Mouse (Mus musculus) left cerebral cortex, adult 8-10 months (tissue): ENCODE data around the gene Asb5. TPM values are rescaled to one million over a fixed set of nuclear protein-coding genes. Genes with fewer than 3 reads are reported as not detected.
"Not testable (repeated sequence)": the region's sequence is repeated elsewhere in the genome, so short reads cannot be mapped to it uniquely, and the experiment has no call there.

Experiments used
- DNase-seq, 2 experiments: peaks; one replicate each; pipeline ENCODE4 v3.0.0; 2022; ENCODE audit warnings: low spot score in 2 of 2
- total RNA-seq, 4 experiments: library from RNA; stranded (reverse); gene quantifications; 2 replicates each; pipeline ENCODE4 v1.2.4; 2022

The Asb5 gene
- total RNA-seq, 4 experiments from 2014 or later, result 0.39 to 2.1 (median 1.7) TPM

- DNase-seq, result no peak
Observed at GRCm38 (mm10) chr8:54537285-54537684, 7.9 kb downstream of the Asb5 start.

- DNase-seq, result no peak
Observed at GRCm38 (mm10) chr8:54541331-54541730, 12.0 kb downstream of the Asb5 start.

DNA sequence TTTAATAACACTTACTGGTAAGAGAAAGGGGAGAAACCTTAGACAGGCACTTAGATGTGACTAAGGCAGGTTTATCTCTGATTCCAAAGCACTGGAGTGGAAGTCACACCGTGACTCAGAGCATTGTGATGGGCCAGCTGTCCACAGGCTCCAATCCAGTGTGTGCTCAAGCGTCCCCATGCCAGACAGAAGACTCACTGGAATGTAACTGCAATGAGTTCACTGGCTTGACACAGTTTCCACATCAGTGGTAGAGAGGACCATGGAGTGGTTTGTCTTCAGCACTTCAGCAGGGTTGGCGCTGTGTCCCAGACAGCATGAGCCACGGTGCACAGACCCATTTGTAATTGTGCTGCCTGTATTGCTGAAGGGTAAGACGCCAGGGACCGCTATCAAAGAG is 19.0 kb downstream of the Asb5 start:
- DNase-seq, result no peak

DNA sequence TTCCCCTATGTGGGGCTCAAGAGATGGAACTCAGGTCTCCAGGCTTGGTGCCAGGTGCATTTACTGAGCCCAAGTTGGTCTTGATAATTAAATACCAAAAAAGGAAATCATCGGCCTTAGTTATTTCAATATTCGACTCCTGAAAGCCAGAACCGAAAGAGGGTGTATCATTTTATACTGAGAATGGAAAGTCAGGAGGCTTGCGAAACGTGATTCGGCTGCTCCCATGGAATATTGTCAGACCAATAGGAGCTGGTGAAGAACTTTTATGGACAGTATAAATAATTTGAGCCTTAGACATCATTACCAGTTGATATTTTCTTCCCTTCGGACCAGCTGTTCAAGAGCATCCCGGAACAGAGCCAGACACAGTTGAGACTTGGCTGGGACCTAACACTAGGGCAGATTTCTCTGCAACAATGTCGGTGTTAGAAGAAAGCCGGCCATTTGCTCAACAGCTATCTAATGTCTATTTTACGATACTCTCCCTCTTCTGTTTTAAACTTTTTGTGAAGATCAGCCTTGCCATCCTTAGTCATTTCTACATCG is 20.7 kb downstream of the Asb5 start:
- no peak for DNase-seq

DNA sequence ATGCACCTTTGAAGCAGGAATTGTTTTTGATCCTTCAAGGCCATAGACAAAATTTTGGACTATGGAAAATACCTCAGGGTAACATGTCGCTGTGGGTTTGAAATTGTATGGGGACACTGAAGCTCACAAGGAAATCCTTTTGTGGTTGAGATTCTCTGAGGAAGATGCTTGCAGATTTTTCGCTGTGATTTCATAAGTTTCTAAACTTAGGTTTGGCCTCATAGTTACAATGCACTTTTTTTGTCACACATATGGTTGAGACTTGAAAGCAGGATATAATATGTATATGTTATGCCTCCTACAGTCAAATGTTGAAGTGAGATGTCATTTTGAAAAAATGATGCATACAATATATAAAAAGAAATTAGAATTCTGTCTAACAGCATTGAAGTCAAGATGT is 25.5 kb downstream of the Asb5 start:
- no peak for DNase-seq

- no peak for DNase-seq
Observed at GRCm38 (mm10) chr8:54562137-54562536, 32.8 kb downstream of the Asb5 start.

DNA sequence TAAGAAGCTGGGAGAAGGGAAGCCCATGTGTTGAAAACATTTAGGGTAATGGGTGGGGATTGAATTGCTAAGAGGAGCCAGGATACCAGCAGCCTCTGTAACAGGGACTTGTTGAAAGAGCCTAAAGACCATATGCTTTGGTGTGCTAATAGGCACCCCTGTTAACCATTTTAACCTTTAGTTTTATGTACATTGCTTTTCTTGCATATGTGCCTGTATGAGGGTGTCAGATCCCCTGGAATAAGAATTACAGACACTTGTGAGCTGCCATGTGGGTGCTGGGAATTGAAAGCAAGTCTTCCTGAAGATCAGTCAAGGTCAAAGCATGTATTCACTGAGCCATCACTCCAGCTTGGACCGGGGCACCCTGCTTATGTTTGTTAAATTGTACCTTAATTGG is 35.8 kb downstream of the Asb5 start:
- DNase-seq, result no peak

DNA sequence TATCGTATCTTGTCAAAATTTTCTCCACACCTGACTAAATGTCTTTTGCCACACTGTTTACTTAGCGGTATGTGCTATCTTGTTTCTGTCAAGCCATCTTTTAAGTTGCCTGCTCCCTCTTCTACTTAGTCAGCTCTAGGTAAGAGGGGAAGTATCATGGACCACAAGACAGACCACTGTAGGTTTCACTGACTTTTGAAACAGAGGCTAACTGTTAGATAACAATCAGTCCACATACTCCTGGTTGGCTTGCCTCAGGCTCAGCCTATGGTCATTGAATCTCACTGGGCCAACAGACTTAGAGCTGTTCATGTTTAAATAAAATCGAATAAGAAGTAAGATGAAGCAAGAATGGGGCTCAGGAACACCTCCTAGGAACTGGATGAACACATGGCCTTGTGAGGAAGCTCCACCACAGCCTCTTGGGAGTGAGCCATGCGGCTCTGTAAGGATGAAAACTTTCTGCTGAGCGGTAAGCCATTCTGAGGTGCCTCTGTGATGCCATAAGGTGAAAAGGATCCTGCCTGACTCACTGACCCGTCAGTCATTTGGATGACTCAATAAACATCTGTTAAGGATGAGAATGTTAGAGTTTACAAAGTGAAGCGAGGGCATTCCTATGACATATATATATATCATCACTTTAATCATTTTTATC is 36.4 kb downstream of the Asb5 start:
- no peak for DNase-seq

DNA sequence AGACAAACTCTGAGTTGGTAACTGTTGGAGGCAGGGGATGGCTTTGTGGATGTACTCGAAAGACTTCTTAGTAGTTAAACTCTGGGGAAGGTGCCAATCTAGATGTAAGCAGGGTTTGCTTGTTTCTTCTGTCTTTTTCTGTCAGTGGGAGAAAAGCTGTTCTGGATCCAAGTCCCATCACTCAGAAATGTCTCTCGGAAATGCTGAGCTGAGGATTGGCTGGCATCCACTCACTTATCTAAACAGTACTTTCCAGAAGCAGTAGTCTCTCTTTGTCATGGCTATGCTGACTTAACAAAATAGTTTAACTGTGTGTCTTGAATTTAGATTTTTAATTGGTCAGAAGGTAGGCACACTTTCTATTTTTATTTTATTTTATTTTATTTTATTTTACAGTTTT is 37.8 kb downstream of the Asb5 start:
- DNase-seq, result no peak

GRCm38 (mm10) chr8:54570618-54571609 is 41.5 kb downstream of the Asb5 start:
- DNase-seq, result no peak

DNA sequence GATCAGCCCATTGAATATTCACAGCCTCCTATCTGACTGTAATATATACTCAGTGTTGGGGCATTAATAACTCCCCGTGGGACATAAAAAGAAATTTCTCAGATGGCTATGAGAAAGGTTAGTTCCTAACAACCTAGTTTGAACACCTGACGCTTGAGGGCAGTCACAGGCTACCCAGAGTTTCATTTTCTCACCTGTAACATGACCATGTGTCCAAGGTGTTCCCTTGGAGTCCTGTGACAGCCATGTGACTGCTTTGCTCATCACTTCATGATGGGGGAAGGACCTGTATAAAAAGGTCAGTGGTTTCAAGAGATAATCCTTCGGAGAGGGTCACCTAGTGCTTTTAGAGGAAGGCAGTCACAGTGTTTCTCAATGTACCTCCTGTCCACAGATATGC is 52.1 kb downstream of the Asb5 start:
- no peak for DNase-seq

GRCm38 (mm10) chr8:54582886-54583285 is 53.5 kb downstream of the Asb5 start:
- DNase-seq, result no peak

DNA sequence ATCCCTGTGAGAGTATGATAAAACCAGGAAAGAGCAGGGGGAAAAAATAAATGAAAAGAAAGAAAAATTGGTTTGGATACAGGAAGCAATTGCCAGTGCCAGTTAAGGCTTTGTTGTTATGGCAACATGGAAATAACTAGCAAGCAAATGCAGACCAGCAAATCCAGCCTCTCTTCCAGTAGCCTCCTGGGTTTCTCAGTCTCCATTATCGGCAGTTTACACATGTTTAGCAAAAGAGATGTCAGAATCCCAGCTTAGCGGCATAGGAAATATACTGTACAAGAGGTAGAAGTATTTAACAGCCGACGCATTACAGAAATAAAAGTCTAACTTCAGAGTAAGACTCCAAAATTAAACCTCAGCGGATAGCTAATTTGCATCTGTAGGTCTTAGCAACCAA is 65.3 kb downstream of the Asb5 start:
- no peak for DNase-seq

DNA sequence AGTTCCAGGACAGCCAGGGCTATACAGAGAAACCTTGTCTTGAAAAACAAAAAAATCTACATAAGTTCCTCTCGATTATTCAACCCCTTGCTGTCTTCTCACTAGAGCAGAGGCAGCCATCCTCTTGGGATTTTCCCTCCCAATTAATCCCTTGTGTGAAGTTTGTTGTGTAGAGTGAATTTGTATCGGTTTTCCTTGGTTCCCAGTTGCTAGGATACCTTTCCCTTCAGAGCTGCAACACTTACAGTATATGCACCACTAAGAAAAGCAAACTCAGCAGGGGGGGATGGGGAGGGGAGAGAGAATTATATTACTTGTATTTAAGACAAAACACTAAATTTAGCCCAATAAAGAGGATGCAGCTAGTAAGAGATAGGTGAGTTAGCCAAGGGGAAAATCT is 66.7 kb downstream of the Asb5 start:
- no peak for DNase-seq

DNA sequence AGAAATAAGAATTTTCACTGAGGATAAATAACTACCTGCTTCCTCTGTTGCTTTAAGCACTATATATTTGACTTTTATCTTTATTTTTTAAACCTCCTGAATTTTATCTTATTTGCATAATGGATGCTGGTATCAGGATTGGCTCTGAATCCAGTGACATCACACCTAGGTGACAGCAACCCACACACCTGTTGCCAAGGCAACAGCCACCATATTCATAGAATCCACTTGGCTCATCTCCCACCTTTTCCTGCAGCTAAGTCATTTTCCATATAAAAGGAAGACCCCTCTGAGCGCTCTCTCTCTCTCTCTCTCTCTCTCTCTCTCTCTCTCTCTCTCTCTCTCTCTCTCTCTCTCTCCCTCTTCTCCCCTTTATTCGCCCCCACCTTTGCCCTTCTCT is 67.6 kb downstream of the Asb5 start:
- DNase-seq, result no peak

DNA sequence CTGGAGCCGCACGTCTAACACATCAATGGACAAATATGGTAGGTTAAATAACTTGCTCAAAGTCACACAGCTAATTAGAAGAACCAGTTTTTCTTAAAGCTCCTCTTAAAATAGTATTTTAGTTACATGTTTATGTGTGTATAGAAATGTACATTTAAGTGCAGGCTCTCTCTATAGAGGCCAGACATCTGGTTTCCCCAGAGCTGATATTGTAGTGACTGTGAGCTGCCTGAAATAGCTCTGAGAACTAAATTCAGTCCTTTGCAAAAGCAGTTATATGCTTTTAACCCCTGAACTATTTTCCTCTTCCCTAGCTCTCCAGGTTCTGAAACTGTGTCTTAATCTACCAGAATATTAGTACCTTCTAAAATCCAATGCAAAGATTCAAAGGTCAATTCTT is 68.0 kb downstream of the Asb5 start:
- no peak for DNase-seq

DNA sequence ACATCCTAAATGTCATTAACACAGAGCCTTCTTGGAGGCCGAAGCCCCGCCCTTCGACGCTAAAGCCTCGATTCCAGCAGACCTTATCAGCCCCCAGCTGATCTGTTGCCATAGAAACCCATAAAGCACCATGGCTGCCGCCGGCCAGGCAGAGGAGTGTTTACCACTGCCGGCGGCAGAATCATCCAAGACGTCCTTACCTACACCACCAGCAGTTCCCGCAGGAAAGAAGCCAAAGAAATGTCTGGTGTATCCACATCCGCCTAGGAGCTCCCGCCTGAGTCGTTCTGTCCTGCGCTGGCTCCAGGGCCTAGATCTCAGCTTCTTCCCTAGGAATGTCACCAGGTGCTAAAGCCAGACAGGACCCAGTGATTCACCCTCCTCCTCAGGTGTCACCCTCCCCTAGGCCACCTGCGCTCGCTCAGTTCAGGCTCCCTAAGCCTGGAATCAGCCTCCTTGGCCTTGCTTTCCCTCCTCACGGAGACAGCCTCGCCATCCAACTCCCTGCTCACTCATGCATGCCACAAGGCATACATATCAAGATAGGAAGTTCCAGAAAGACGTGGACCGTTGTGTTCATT is 71.4 kb downstream of the Asb5 start, which contains the start of gene Spata4:
Spata4 (plus strand) TSS at position 111 of the 581 bp plus-strand sequence.
- DNase-seq, result peak in 1 of 2 experiments; percentile 55

DNA sequence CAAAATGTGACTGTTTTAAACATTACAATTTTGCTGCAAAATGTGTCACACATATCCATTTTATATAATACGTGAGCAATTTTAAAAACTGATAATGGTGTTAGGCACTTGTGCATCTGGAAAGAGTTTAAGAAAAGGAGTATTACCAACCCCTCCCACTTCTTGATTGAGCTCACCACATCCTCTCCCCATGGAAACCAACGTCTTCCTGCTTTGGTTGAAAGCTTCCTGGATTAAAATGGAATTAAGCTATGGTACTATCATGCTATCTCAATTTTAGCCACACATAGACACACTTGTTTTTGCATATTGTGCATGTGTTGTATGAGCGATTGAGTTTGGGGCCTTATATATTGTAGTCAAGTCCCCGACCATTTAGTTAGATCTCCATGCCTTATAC is 74.1 kb downstream of the Asb5 start:
- no peak for DNase-seq

GRCm38 (mm10) chr8:54609336-54609735 is 80.0 kb downstream of the Asb5 start:
- no peak for DNase-seq

DNA sequence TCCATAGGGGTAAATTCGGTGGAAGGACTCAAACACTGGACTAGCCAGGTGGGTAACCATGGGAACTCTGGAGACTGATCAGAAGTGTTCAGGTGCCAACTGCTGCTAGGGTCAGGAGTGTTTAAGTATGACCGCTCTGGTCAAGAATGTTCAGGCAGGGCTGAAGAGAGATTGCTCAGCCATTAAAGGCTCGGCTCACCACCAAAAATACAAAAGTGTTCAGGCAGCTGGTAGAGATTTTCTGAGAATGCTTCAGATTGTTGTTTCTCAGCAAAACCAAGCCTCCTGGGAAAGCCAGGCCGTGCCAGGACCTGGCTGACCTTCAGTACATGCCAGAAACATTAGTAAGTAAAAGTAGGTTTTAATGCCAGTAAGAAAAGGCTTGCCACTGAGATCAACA is 80.9 kb downstream of the Asb5 start:
- no peak for DNase-seq

DNA sequence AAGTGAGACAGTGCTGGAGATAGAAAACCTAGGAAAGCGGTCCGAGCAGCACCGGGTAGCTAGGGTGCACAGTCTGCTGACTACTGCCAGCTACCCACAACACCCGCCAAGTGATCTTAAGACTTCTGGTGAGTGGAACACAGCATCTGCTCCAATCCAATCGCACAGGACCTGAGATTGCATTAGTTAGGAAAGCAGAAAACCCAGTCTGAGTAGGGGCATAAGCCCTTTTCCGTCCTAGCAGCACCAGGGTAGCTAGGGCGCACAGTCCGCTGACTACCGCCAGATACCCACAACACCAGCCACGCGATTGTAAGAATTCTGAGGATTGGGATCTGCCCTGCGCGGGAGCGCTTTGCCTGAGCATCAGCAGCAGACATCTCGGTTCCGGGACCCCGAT is 87.3 kb downstream of the Asb5 start:
- DNase-seq, result not testable (repeated sequence)
